Mouse (Mus musculus) adrenal gland, adult (tissue): ENCODE data around the gene Pih1d1.

Source experiments
- DNase-seq, 2 experiments: peaks; one replicate each; pipeline ENCODE4 v3.0.0; 2022 to 2023; ENCODE audit warnings: low spot score in 1 of 2; ENCODE audit not compliant: inconsistent age in 2 of 2

Gene Pih1d1

DNA sequence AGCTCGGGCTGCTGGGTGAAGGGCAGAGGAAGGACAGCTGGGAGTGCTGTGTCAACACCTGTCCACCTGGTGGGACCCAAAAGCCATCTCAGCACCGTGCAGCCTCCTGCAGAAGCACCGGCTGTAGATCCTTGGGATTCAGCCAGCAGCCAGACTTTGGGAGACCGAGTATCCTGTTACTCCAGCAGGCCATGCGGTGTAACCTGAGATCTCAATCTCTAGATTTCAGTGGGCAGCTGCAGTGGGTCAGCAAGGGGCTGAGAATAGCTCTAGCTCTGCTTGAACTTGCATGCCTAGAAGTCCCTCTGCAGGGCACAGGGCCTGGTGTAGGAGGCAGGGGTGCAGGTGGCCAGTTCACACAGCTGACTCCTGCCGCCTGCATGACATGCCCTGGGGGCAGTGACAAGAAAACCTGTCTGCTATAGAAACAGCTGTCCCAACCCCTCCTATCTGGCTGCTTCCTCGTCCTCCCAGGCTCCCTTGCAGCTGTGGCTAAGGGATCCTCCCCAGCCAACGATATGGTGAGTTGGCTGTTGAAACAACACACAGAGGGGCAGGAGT is 37.8 kb downstream of the Pih1d1 start:
- DNase-seq = no peak

GRCm38 (mm10) chr7:45192585-45193310 is 38.6 kb downstream of the Pih1d1 start:
- no peak for DNase-seq

DNA sequence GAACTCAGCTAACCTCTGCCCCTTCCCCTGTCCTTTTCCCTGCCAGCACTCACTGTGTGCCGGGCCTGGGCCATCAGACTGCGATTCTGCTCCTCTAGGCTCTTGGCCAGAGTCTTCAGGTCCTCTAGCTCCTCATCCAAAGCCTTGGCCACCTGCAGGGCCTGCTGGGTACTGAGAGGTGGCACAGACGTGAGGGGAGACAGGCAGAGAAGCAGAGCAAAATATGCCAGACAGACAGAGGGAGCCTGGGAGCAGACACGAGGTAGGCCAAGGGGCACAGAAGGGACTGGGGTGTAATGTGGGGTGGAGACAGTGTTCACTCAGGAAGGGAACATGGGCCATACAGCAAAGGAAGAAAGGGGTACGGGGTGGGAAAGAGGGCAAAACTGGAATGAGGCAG is 39.3 kb downstream of the Pih1d1 start:
- DNase-seq = no peak

GRCm38 (mm10) chr7:45193871-45194785 is 40.0 kb downstream of the Pih1d1 start:
- DNase-seq = no peak

- no peak for DNase-seq
Measured at GRCm38 (mm10) chr7:45195341-45196175, 41.5 kb downstream of the Pih1d1 start.

DNA sequence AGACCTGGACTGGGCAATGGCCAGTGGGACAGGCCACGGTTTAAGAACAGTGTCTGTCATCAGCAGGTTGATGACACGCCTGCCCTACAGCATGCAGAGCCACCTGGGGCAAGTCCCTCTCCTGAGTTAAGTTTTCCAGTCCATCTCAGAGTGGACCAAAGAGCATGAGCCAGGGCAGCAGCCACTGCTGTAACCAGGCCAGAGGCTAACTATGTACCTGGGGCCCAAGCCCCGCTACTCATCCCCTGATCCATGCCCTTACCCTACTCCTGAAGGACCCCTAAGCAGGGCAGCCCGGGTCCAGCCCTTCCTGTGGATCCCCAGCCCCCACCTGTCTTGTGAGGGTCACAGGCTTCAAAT is 42.1 kb downstream of the Pih1d1 start:
- DNase-seq = no peak

DNA sequence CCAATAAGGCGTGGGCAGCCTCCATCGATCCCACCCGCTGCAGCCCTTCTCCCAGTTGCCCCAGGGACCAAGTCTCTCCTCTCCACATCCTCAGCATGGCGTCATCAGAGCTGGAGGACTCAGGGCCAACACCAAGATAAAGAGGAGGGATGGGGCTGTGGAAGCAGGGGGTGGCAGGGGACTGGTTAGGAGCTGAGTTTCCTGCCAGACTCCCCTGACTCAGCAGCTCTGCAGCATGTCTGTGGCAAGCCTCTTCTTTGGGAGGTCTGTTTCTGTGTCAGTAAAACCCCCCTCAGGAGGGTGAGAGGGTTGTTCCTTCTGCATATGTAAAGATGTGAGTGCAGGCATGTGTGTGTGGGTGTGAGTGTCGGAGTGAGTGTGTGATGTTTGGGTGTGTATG is 42.9 kb downstream of the Pih1d1 start:
- DNase-seq = no peak

GRCm38 (mm10) chr7:45198435-45198834 is 44.3 kb downstream of the Pih1d1 start:
- peak; percentile 77 to 91 for DNase-seq

DNA sequence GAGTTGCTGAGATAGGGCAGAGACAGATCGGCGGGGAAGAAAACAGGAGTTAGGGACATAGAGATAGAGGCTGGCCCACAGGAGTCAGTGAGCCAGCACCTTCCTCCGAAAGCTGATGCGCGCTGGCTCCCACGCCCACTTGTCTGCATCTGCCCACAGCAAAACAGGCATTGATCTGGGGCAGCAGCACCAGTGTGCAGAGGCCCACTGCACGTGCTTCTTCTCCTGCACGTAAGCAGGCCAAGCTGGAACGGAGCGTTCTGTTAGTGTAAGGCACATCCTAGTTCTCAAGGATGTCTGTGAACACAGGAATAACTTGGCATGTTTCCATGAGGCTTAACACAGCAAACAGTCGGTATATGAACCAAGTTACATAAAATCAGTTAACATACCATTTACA is 44.9 kb downstream of the Pih1d1 start:
- DNase-seq = no peak

DNA sequence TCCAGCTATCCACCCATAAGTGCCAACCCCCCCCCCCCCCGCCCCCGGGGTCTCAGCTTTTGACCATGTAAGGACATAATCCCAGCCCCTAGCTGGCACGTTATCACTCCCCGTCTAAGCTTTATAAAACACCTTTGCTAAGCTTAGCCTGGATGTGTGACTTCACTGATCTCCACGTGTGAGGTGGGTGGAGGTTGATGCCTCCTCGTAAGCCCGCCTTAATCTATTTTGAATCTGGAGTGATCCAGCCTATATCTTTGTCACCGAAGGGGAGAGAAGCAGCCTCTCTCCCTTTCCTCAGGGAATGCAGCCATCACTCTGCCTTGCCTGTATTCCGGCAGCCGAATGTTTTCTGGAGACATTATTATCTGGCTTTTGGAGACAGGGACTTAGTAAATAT is 48.6 kb downstream of the Pih1d1 start:
- DNase-seq = no peak

GRCm38 (mm10) chr7:45204380-45205143 is 50.5 kb downstream of the Pih1d1 start, which contains the start of gene Ccdc155:
Gene Ccdc155 (minus strand): TSS chr7:45204892.
- DNase-seq = peak; percentile 92 to 94

GRCm38 (mm10) chr7:45208260-45208659 is 54.2 kb downstream of the Pih1d1 start:
- DNase-seq = no peak
